Mouse (Mus musculus) urinary bladder, adult 2 months (tissue): Measurements from ENCODE around the gene Herc3. TPM values are rescaled to one million over a fixed set of nuclear protein-coding genes. Genes with fewer than 3 reads are reported as not detected.

Source experiments
- polyA plus RNA-seq: library from polyadenylated mRNA; depleted of rRNA; stranded (reverse); fragments of >200 nt; gene quantifications from 2 replicates; pipeline ENCODE4 v1.2.3, GENCODE M21; 2012; rRNA removed

The Herc3 gene
- polyA plus RNA-seq, 1 experiment: 11.6 TPM

Other genes with a start within 250 kb of the Herc3 start
- gene Abcg2, start 246.9 kb upstream of the Herc3 start, polyA plus RNA-seq: 32.0 and 34.1 TPM in 2 replicates
- 3.9 and 5.6 TPM in 2 replicates for gene Nap1l5, start 75.6 kb downstream of the Herc3 start, polyA plus RNA-seq
- 3.6 and 4.7 TPM in 2 replicates for gene Fam13a, start 193.1 kb downstream of the Herc3 start, polyA plus RNA-seq